Mouse (Mus musculus): Measurements from ENCODE around the gene Cdc42ep1.
A peak's percentile ranks its signal among the peaks of the same experiment; 100 is the strongest.

The Cdc42ep1 gene

GRCm38 (mm10) chr15:78842371-78843163 lies at the start of gene Cdc42ep1:
TSS of gene Cdc42ep1 (plus strand) at chr15:78842624.
- DNase-seq, result peak; percentile 88

DNA sequence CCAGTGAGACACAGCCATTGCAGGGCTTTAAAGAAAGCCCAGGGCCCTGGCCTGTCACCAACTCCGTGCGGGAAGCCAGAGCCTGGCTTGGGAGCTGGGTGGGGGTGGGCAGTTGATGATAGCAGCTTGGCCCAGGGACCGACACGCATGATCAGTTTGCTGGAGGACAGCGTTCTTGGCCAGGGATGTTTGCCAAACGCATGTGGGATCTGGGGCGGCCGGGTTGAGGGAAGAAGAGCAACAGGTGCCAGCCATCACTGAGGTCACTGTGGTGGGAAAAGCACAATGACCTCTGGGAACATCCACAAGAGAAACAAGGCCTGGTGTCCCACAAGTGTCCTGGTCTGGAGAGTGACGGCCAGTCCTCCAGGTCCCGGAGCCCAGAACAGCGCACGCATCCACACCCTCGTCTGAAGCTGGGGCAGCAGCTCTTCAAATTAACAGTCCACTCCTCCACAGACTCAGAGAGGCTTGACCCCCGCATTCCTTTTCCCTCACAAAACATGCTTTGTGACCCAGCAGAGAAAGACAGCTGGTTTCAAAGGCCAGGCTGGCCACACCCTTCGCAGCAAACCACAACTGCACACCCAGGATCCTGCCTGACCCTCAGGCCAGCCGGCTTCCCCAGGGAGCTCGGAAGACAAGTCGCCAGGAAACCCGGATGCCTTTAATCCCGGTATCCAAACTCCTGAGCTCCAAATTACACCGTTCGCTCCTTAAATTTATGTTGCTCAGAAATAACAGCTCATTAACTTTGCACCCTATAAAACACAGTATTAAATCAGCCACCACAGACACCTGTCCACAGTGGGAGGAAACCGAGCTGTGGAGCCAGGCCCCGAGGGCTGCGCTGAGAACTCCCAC lies 46.0 kb upstream of the Cdc42ep1 start:
- DNase-seq, result peak; percentile 75

DNA sequence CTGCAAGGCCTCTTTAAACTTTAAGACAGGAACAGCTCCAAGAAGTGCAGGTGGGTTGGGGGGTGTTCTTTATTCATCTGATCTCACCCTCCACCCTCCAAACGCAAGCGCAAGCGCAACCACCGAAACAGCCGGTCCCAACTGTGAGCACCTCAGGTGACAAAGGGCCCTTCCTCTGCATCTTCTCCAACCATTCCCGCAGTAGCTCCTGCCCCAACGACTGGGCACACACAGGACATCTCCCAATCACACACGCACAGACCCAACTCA lies 45.4 kb upstream of the Cdc42ep1 start:
- no peak for DNase-seq

- DNase-seq, result no peak
These were observed 43.4 kb upstream of the Cdc42ep1 start for GRCm38 (mm10) chr15:78799029-78799428.

DNA sequence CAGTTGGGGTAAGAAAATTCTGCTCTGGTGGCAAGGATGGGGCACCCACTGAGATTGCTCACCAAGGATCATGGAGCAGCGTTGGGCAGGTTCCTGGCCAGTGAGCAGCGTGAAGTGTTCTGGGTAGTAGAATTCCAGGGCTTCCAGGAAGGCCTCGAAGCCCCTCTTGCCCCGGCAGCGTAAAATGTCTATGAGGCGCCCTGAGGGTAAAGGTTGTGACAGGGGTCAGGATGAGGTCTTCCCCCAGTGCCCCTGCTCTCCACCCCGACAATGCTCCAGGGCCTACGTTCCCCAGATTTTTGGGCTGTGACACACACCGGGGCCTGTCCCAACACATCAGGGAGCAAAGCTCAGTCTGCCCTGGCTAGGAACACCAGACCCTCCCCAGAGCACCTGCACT lies 40.9 kb upstream of the Cdc42ep1 start:
- peak; percentile 10 for DNase-seq

DNA sequence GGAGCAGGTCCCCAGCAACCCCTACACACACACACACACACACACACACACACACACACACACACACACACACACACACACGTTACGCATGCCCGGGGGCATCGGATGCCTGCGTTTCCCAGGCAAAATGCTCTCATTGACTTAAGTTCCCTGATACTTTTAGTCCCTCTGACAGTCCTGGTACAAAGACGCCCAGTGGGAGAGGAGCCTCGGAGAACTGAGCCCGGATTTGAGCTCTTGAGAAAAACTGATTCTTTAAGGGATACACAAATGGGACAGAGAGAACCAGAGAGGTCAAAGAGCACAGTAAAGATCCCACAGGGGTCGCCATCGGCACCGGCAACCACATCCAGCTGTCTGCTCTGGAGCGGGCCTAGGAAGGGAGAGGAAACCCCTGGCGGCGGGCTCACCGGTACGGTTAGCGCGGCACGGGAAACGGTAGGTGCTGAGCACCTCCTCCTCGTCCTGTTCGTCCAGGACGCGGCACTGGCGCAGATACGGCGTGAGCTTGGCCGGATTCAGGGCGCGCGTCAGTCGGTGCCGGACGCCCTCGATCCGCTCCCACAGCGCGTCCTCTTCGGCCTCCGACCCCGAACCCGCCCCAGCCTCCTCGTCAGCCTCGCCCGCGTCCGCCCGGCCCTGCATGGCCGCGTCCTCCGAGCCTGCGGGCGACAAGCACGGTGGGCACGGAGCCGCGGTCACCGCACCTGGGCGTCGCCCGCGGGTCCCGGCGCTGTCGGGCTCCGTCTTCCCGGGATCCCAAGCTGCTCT lies 40.3 kb upstream of the Cdc42ep1 start:
- peak; percentile 66 for DNase-seq

DNA sequence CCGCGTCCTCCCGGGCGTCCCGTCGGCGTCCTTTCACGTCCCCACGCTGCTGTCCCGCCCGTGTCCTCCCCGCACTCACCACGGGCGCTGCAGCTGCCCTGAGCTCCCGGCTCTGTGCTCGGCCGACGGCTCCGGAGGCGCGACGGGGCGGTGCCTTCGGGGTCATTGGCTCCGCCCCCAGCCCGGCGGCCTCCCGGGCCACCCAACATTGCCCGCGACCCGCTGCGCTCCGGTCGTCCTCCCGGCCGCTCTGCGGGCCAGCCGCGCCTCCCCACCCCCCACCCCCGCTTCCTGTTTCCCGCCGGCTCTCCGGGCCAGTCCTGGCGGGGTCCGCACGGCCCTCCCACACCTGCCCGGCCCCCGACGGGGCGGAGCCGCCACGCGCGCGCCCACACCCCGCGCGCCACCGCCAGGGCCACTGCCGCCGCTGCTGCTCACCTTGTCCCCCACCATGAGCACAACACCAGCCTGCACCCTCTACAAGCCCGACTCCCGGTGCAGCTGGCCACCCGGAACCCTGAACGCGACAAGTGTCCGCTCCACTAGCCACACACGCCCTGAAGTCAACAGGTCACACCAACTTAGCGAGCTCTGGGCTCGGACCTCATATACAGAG lies 39.5 kb upstream of the Cdc42ep1 start, which contains the start of gene Card10:
Gene Card10, minus strand, starts transcription at position 267 of the 616 bp plus-strand sequence.
- DNase-seq, result peak; percentile 86

DNA sequence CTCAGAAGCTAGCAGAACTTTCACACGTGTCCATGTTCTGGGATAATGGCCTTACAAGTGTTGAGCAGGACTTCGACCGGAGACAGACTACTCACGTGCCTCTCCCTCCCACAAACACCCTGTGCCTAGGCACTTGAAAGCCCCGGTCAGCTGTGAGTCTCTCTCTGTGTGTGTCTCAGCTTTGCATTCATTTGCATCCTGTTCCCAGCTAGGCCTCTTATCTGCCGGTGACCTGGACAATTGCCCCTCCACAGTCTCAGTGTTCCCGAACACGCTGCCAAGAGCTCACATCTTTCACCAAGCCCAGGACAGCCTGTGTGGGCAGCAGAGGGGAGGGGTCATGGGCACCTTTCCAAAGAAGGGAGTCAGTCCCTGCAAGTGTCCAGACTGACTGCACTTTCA lies 38.9 kb upstream of the Cdc42ep1 start:
- peak; percentile 86 for DNase-seq

GRCm38 (mm10) chr15:78804326-78804725 lies 38.1 kb upstream of the Cdc42ep1 start:
- DNase-seq, result peak; percentile 80

DNA sequence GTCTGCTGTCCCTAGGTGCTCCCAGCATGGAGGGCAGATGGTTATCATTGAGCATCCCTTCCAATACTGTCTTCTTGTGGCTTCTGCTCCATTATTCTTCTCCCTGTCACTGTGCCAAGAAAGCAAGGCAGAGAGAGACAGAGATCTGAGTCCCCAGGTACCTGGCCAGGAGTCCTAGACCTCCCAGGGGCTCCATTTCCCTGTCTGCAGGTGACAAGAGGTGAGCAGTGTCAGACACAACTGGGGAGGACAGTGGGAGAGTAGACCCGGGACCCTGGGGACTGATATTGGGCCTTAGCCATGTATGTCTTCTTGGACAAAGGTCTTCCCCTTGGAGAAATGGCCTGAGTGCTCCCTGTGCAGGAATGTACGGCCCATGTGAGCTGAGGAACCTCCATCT lies 37.1 kb upstream of the Cdc42ep1 start:
- DNase-seq, result no peak

DNA sequence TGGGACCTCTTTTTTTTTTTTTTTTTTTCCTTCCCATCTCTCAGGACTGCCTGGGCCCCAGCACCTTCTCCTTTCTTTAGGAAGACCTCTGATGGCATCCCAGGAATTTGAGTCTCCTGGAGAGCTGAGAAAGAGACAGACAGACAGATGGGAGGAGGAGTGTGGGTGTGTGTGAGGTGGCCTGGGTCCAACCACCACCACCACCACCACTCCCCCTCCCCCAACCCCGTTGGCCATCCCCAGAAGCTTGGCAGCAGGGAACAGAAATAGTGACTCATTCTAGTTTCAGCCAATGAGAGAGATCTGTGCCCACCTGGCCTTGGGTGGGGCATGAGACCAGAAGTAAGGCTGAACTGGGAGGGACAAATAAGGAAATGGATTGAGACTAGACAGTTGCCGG lies 35.8 kb upstream of the Cdc42ep1 start:
- DNase-seq, result no peak

- no peak for DNase-seq
These were observed 35.3 kb upstream of the Cdc42ep1 start for GRCm38 (mm10) chr15:78807141-78807540.

- no peak for DNase-seq
These were observed 33.4 kb upstream of the Cdc42ep1 start for GRCm38 (mm10) chr15:78808980-78809379.

GRCm38 (mm10) chr15:78809739-78810138 lies 32.7 kb upstream of the Cdc42ep1 start:
- DNase-seq, result no peak

- no peak for DNase-seq
These were observed 32.3 kb upstream of the Cdc42ep1 start for GRCm38 (mm10) chr15:78810146-78810545.

DNA sequence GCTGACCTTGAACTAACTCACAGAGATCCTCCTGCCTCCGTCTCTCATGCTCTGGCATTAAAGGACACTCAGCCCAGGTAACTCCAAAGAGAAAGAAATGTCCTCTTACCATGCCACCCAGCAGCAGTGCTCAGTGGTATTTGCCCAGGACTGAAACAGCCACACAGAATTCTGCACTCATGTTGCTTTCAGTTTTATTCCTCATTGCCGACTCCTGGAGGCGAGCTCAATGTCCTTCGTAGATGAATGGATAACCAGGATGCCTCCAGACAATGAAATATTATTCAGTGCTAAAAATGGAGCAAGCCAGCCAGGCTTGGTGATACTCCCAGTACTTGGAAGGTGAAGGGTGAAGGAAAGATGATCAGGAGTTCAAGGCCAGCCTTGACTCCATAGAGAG lies 28.8 kb upstream of the Cdc42ep1 start:
- no peak for DNase-seq

DNA sequence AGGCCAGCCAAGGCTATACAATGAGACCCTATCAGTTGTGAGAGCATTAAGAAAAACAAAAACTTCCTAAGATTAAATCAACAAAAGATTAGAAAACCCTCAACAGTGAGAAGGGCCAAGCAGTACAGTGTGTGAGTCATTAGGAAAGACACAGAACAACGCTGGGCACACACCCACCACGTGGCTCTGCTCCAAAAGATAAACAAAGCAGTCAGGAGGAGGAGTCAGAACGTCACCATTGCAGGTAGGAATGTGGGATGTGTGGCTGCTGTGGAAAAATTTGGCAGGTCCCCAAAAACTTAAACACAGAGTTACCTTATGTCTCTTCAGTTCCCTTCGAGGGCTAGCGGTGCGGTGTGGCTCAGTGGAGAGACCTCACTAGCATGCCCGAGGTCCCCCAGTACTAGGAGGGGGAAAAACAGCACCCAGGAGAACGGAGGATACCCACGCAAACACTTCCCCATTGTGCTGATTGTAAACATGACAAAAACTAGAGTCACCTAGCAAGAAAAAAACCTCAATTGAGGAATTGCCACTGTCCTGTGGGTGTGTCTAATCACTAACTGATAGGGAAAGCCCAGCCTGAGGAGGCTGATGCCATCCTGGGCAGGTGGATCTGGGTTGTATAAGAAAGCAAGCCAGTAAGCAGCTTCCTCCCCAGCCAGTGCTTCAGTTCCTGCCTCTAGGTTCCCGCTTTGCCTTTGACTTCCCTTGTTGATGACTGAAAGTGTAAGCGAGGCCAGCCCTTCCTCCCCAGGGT lies 26.9 kb upstream of the Cdc42ep1 start:
- DNase-seq, result no peak

GRCm38 (mm10) chr15:78816074-78816391 lies 26.4 kb upstream of the Cdc42ep1 start:
- DNase-seq, result no peak

- DNase-seq, result peak; percentile 86
These were observed 15.9 kb upstream of the Cdc42ep1 start for GRCm38 (mm10) chr15:78826213-78827204.

GRCm38 (mm10) chr15:78828315-78828714 lies 14.1 kb upstream of the Cdc42ep1 start:
- no peak for DNase-seq

- no peak for DNase-seq
These were observed 12.8 kb upstream of the Cdc42ep1 start for GRCm38 (mm10) chr15:78829636-78830035.
